Mouse (Mus musculus): ENCODE measurements around the gene Zc3h12c. TPM values are rescaled to one million over a fixed set of nuclear protein-coding genes. Genes with fewer than 3 reads are reported as not detected.

The Zc3h12c gene
- polyA plus RNA-seq, 1 experiment from 2014 or later, result 0.48 TPM

GRCm38 (mm10) chr9:52102060-52102844 lies 66.1 kb downstream of the Zc3h12c start:
- Histone ChIP-seq H3K4me1 (replicated peaks) (peaks cover 27% of the 10 kb centered on the region), H3K4me3 (replicated peaks) (no peak overlapping the region), H3K9me3 (replicated peaks) (no peaks in the 10 kb centered on the region), H3K4me2 (no peak overlapping the region), H3K27me3 (no peaks in the 10 kb centered on the region), H3K36me3 (replicated peaks) (no peaks in the 10 kb centered on the region), H3K27ac (replicated peaks) (no peak overlapping the region), H3K9ac (no peak overlapping the region)
- 62% methylated on average over 13 of the region's 13 CpGs for WGBS (ENCODE audit: insufficient replicate concordance)
- ATAC-seq (ENCODE audit: insufficient read depth), result no peak

GRCm38 (mm10) chr9:52100426-52100825 lies 67.9 kb downstream of the Zc3h12c start:
- no peaks in the 10 kb centered on the region for H3K36me3 ChIP-seq (replicated peaks)
- no peak overlapping the region for H3K4me2 ChIP-seq
- no peaks in the 10 kb centered on the region for H3K9me3 ChIP-seq (replicated peaks)
- H3K9ac ChIP-seq, result no peak overlapping the region
- H3K27ac ChIP-seq (replicated peaks), result no peak overlapping the region
- no peak overlapping the region for H3K4me3 ChIP-seq (replicated peaks)
- WGBS (ENCODE audit: insufficient replicate concordance), result 82% methylated on average over 14 of the region's 14 CpGs
- ATAC-seq (ENCODE audit: insufficient read depth), result no peak
- H3K27me3 ChIP-seq, result no peaks in the 10 kb centered on the region
- H3K4me1 ChIP-seq (replicated peaks), result peaks cover 27% of the 10 kb centered on the region

- H3K27me3 ChIP-seq, result no peaks in the 10 kb centered on the region
- no peaks in the 10 kb centered on the region for H3K36me3 ChIP-seq (replicated peaks)
- H3K27ac ChIP-seq (replicated peaks), result no peak overlapping the region
- H3K9ac ChIP-seq, result no peak overlapping the region
- WGBS (ENCODE audit: insufficient replicate concordance), result 0% methylated on average over 7 of the region's 7 CpGs
- no peak for ATAC-seq (ENCODE audit: insufficient read depth)
- no peak overlapping the region for H3K4me2 ChIP-seq
- peaks cover 14% of the 10 kb centered on the region for H3K4me1 ChIP-seq (replicated peaks)
- no peak overlapping the region for H3K4me3 ChIP-seq (replicated peaks)
- no peaks in the 10 kb centered on the region for H3K9me3 ChIP-seq (replicated peaks)
Measured at GRCm38 (mm10) chr9:52098600-52098999, 69.8 kb downstream of the Zc3h12c start.

- H3K4me2 ChIP-seq, result no peak overlapping the region
- H3K4me1 ChIP-seq (replicated peaks), result peaks cover 3% of the 10 kb centered on the region; the same call in 1 of the 2 replicates
- no peaks in the 10 kb centered on the region for H3K27me3 ChIP-seq
- H3K9me3 ChIP-seq (replicated peaks), result no peaks in the 10 kb centered on the region
- no peaks in the 10 kb centered on the region for H3K36me3 ChIP-seq (replicated peaks)
- 58% methylated on average over 1 of the region's 1 CpGs for WGBS (ENCODE audit: insufficient replicate concordance)
- no peak for ATAC-seq (ENCODE audit: insufficient read depth)
- no peak overlapping the region for H3K27ac ChIP-seq (replicated peaks)
- H3K4me3 ChIP-seq (replicated peaks), result no peak overlapping the region
- H3K9ac ChIP-seq, result no peak overlapping the region
Measured at GRCm38 (mm10) chr9:52097386-52097785, 71.0 kb downstream of the Zc3h12c start.

GRCm38 (mm10) chr9:52095666-52096065 lies 72.7 kb downstream of the Zc3h12c start:
- no peak for ATAC-seq (ENCODE audit: insufficient read depth)
- H3K4me2 ChIP-seq, result no peak overlapping the region
- no peaks in the 10 kb centered on the region; the same call in 1 of the 2 replicates for H3K4me1 ChIP-seq (replicated peaks)
- H3K27me3 ChIP-seq, result no peaks in the 10 kb centered on the region
- no peaks in the 10 kb centered on the region for H3K9me3 ChIP-seq (replicated peaks)
- 28% methylated on average over 3 of the region's 3 CpGs for WGBS (ENCODE audit: insufficient replicate concordance)
- no peak overlapping the region for H3K4me3 ChIP-seq (replicated peaks)
- no peaks in the 10 kb centered on the region for H3K36me3 ChIP-seq (replicated peaks)
- no peak overlapping the region for H3K9ac ChIP-seq
- no peak overlapping the region for H3K27ac ChIP-seq (replicated peaks)

DNA sequence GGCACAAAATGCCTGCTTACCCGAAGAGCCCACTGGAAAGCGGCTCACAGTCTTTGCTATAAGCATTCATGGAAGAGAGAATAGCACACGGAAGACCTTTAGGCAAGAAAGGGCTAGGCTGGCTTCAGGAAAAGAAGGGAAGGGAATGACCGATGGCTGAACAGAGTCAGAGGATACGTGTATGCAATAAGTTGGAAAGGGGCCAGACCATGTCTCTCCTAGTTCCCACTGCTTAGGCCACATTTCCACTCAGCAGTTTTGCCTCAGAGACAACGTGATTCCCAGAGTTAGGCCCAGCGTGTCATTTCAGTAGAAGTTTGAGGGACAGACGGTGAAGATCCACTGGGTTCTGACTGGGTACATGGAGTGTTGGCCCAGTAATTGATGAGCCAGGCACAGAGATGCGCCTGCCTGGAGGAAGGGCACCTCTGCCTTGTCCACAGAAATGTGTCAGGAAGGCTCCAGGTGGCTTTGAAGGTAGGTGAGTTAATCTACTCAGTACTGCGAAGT lies 73.8 kb downstream of the Zc3h12c start:
- WGBS (ENCODE audit: insufficient replicate concordance), result 70% methylated on average over 10 of the region's 10 CpGs
- no peak overlapping the region for H3K4me2 ChIP-seq
- H3K4me3 ChIP-seq (replicated peaks), result no peak overlapping the region
- H3K27me3 ChIP-seq, result no peaks in the 10 kb centered on the region
- no peaks in the 10 kb centered on the region for H3K9me3 ChIP-seq (replicated peaks)
- H3K9ac ChIP-seq, result no peak overlapping the region
- no peak for ATAC-seq (ENCODE audit: insufficient read depth)
- H3K4me1 ChIP-seq (replicated peaks), result no peaks in the 10 kb centered on the region; the same call in 1 of the 2 replicates
- H3K27ac ChIP-seq (replicated peaks), result no peak overlapping the region
- 0 out of 2 replicates have a peak, but pooled peaks cover 7% of the 10 kb centered on the region for H3K36me3 ChIP-seq (replicated peaks)

GRCm38 (mm10) chr9:52094016-52094415 lies 74.4 kb downstream of the Zc3h12c start:
- Histone ChIP-seq H3K9ac (no peak overlapping the region), H3K27me3 (no peaks in the 10 kb centered on the region), H3K36me3 (replicated peaks) (0 out of 2 replicates have a peak, but pooled peaks cover 9% of the 10 kb centered on the region), H3K4me1 (replicated peaks) (no peaks in the 10 kb centered on the region; the same call in 1 of the 2 replicates), H3K4me3 (replicated peaks) (no peak overlapping the region), H3K4me2 (no peak overlapping the region), H3K9me3 (replicated peaks) (no peaks in the 10 kb centered on the region), H3K27ac (replicated peaks) (no peak overlapping the region)
- ATAC-seq (ENCODE audit: insufficient read depth), result no peak
- 59% methylated on average over 5 of the region's 5 CpGs for WGBS (ENCODE audit: insufficient replicate concordance)

DNA sequence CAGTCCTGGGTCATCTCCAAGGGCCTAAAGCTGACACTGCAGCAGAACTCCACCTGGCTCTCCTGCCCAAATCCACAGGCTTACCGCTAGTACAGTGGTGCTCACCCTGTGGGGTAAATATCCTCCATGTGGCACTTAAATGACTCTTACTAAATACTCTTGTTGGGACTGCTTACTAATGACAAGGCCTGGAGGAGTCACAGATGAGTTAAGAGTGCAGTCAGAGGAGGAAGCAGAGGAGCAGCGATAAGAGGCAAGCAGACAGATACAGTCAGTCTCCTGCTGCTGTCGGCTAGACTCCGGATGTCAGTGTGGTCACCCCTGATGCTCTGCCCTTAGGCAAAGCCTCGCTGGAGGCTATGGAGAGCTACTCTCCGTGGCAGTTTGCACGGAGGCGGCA lies 75.3 kb downstream of the Zc3h12c start:
- H3K9ac ChIP-seq, result no peak overlapping the region
- no peaks in the 10 kb centered on the region; the same call in 1 of the 2 replicates for H3K4me1 ChIP-seq (replicated peaks)
- no peak overlapping the region for H3K4me3 ChIP-seq (replicated peaks)
- no peak overlapping the region for H3K27ac ChIP-seq (replicated peaks)
- peaks cover 15% of the 10 kb centered on the region for H3K36me3 ChIP-seq (replicated peaks)
- no peak overlapping the region for H3K4me2 ChIP-seq
- H3K27me3 ChIP-seq, result no peaks in the 10 kb centered on the region
- peak; percentile 47 for ATAC-seq (ENCODE audit: insufficient read depth)
- 31% methylated on average over 8 of the region's 8 CpGs for WGBS (ENCODE audit: insufficient replicate concordance)
- no peaks in the 10 kb centered on the region for H3K9me3 ChIP-seq (replicated peaks)

DNA sequence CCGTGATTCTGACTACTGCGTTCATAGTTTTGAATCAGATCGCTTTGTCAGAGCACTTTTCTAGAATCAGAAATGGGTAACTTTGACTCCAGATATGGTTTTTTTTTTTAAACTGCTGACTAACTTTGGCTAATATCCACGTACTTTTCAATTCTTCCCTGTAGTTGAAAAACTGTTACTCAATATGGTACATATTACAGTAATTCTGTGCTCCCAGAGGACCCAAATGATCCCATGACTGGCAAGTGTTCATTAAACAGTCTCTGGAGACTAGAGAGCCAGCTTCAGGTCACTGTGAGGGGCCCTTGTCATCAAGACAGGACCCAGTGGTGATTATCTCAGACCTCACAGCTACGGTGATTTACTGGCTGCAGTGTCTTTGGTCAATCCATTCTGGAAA lies 76.1 kb downstream of the Zc3h12c start:
- no peak for ATAC-seq (ENCODE audit: insufficient read depth)
- Histone ChIP-seq H3K4me3 (replicated peaks) (no peak overlapping the region), H3K4me1 (replicated peaks) (no peaks in the 10 kb centered on the region; the same call in 1 of the 2 replicates), H3K9me3 (replicated peaks) (no peaks in the 10 kb centered on the region), H3K27ac (replicated peaks) (no peak overlapping the region), H3K27me3 (no peaks in the 10 kb centered on the region), H3K4me2 (no peak overlapping the region), H3K36me3 (replicated peaks) (peaks cover 23% of the 10 kb centered on the region), H3K9ac (no peak overlapping the region)
- WGBS (ENCODE audit: insufficient replicate concordance), result 70% methylated on average over 5 of the region's 5 CpGs

DNA sequence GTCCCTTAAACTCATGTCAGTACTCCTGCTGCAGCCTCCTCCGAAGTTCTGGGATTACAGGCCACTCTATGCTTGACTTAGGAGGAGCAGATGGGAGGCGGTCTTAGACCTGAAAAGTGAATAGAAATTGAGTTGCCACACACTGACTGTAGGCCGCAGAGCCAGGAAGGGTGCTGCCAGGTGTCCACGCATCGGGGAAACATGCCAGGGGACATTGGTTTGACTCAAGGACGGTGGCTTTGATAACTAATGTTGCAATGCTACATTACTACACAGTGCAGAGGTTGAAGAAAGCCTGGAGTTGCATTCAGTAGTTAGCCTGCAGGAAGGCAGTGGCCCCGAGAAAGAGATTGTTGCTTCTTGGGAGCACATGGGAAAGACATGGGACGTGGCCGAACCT lies 76.6 kb downstream of the Zc3h12c start:
- Histone ChIP-seq H3K27me3 (no peaks in the 10 kb centered on the region), H3K4me2 (no peak overlapping the region), H3K9ac (no peak overlapping the region), H3K36me3 (replicated peaks) (peaks cover 29% of the 10 kb centered on the region), H3K4me3 (replicated peaks) (no peak overlapping the region), H3K4me1 (replicated peaks) (no peaks in the 10 kb centered on the region; the same call in 1 of the 2 replicates), H3K27ac (replicated peaks) (no peak overlapping the region), H3K9me3 (replicated peaks) (no peaks in the 10 kb centered on the region)
- WGBS (ENCODE audit: insufficient replicate concordance), result 77% methylated on average over 9 of the region's 9 CpGs
- no peak for ATAC-seq (ENCODE audit: insufficient read depth)

- Histone ChIP-seq H3K4me2 (no peak overlapping the region), H3K27me3 (no peaks in the 10 kb centered on the region), H3K9me3 (replicated peaks) (no peaks in the 10 kb centered on the region), H3K36me3 (replicated peaks) (peaks cover 73% of the 10 kb centered on the region), H3K4me3 (replicated peaks) (no peak overlapping the region), H3K4me1 (replicated peaks) (no peaks in the 10 kb centered on the region), H3K27ac (replicated peaks) (no peak overlapping the region), H3K9ac (no peak overlapping the region)
- no peak for ATAC-seq (ENCODE audit: insufficient read depth)
- 71% methylated on average over 4 of the region's 4 CpGs for WGBS (ENCODE audit: insufficient replicate concordance)
Measured at GRCm38 (mm10) chr9:52082414-52082813, 86.0 kb downstream of the Zc3h12c start.
